Mouse (Mus musculus) kidney, adult 2 months (tissue): Measurements from ENCODE around the gene Tmem87b. TPM values are rescaled to one million over a fixed set of nuclear protein-coding genes. Genes with fewer than 3 reads are reported as not detected.

Source experiments
- DNase-seq: peaks from one replicate; pipeline ENCODE4 v3.0.0; 2021
- H3K27ac ChIP-seq: fragments of 200-500 bp; 2 replicates; pipeline ENCODE4 v1.5.1; 2012; ENCODE audit warnings: low read depth, low read length, control low read depth, inconsistent platforms; ENCODE audit not compliant: insufficient read depth
- H3K27me3 ChIP-seq: fragments of 200-500 bp; replicated peaks from 2 replicates; pipeline ENCODE4 v1.6.1; 2012; ENCODE audit warnings: mild to moderate bottlenecking, moderate library complexity, low read length, inconsistent platforms; ENCODE audit not compliant: control insufficient read depth, insufficient read depth
- H3K36me3 ChIP-seq: fragments of 200-500 bp; 2 replicates; pipeline ENCODE4 v1.6.1; 2012; ENCODE audit warnings: mild to moderate bottlenecking, moderate library complexity, low read length, inconsistent platforms; ENCODE audit not compliant: control insufficient read depth, insufficient read depth
- H3K4me1 ChIP-seq: fragments of 200-500 bp; 2 replicates; pipeline ENCODE4 v1.6.1; 2011; ENCODE audit warnings: low read length; ENCODE audit not compliant: control insufficient read depth, insufficient read depth
- H3K4me3 ChIP-seq: fragments of 200-500 bp; 2 replicates; pipeline ENCODE4 v1.5.1; 2011; ENCODE audit warnings: mild to moderate bottlenecking, low read depth, low read length, control low read depth; ENCODE audit not compliant: insufficient read depth
- CTCF ChIP-seq: fragments of 200-500 bp; conservative IDR thresholded peaks from 2 replicates; pipeline ENCODE4 v1.5.1; 2011; ENCODE audit warnings: low read depth, mild to moderate bottlenecking, control low read depth, low read length, moderate library complexity, mixed read lengths; ENCODE audit not compliant: insufficient read depth, insufficient read length
- POLR2A ChIP-seq: fragments of 200-500 bp; IDR thresholded peaks from one replicate; pipeline ENCODE4 v1.6.1; 2011; ENCODE audit warnings: low read depth, low read length, control low read depth
- WGBS: fragments of 180-500 bp; shearing (Covaris S2); methylation state at CpG from one replicate; pipeline ENCODE4 v1.1.7; 2018; 5-methylcytosine and 5-hydroxymethylcytosine counted together
- polyA plus RNA-seq: library from polyadenylated mRNA; depleted of rRNA; stranded (reverse); fragments of >200 nt; gene quantifications from 2 replicates; pipeline ENCODE4 v1.2.3, GENCODE M21; 2012; rRNA removed

Gene Tmem87b
- 13.8 and 14.1 TPM in 2 replicates for polyA plus RNA-seq

- peak; percentile 97 for DNase-seq
- H3K36me3 ChIP-seq, result no peaks in the 10 kb centered on the region
- H3K27me3 ChIP-seq, result no peaks in the 10 kb centered on the region
- TF ChIP-seq CTCF, result no peak
- peak; percentile 39 for TF ChIP-seq POLR2A
- WGBS, result under 1% methylated on average over 59 of the region's 59 CpGs
- peaks cover 12% of the 10 kb centered on the region; the same call in 1 of the 2 replicates for H3K4me1 ChIP-seq
- peak within 1 kb of the TSS; percentile 92 for H3K27ac ChIP-seq
- H3K4me3 ChIP-seq, result peak within 1 kb of the TSS; percentile 69
These were observed at the start of gene Tmem87b for GRCm38 (mm10) chr2:128817786-128818681. TSS of gene Tmem87b (plus strand) at chr2:128818118.

- peaks cover 4% of the 10 kb centered on the region for H3K36me3 ChIP-seq
- H3K27me3 ChIP-seq, result no peaks in the 10 kb centered on the region
- DNase-seq, result peak; percentile 66
- H3K27ac ChIP-seq, result no peak overlapping the region
- H3K4me1 ChIP-seq, result no peaks in the 10 kb centered on the region; the same call in 1 of the 2 replicates
- no peak overlapping the region for H3K4me3 ChIP-seq
- no peak for TF ChIP-seq POLR2A
- no peak for TF ChIP-seq CTCF
- WGBS, result 58% methylated on average over 4 of the region's 4 CpGs
These were observed 49.2 kb upstream of the Tmem87b start for GRCm38 (mm10) chr2:128768545-128769247.

GRCm38 (mm10) chr2:128770557-128770956, 47.4 kb upstream of the Tmem87b start:
- DNase-seq, result no peak
- Histone ChIP-seq H3K36me3 (peaks cover 2% of the 10 kb centered on the region), H3K27me3 (no peaks in the 10 kb centered on the region), H3K4me1 (no peaks in the 10 kb centered on the region; the same call in 1 of the 2 replicates), H3K27ac (no peak overlapping the region), H3K4me3 (no peak overlapping the region)
- TF ChIP-seq POLR2A (no peak), CTCF (no peak)
- 94% methylated on average over 6 of the region's 6 CpGs for WGBS

GRCm38 (mm10) chr2:128771048-128771447, 46.9 kb upstream of the Tmem87b start:
- H3K27ac ChIP-seq, result no peak overlapping the region
- no peaks in the 10 kb centered on the region; the same call in 1 of the 2 replicates for H3K4me1 ChIP-seq
- no peaks in the 10 kb centered on the region for H3K27me3 ChIP-seq
- DNase-seq, result no peak
- H3K4me3 ChIP-seq, result no peak overlapping the region
- WGBS, result 83% methylated on average over 4 of the region's 4 CpGs
- peaks cover 2% of the 10 kb centered on the region for H3K36me3 ChIP-seq
- TF ChIP-seq CTCF (no peak), POLR2A (no peak)

- no peaks in the 10 kb centered on the region for H3K27me3 ChIP-seq
- TF ChIP-seq POLR2A (no peak), CTCF (no peak)
- 80% methylated on average over 7 of the region's 7 CpGs for WGBS
- H3K4me1 ChIP-seq, result no peaks in the 10 kb centered on the region; the same call in 1 of the 2 replicates
- peak; percentile 27 for DNase-seq
- H3K27ac ChIP-seq, result no peak overlapping the region
- H3K4me3 ChIP-seq, result no peak overlapping the region
- peaks cover 2% of the 10 kb centered on the region for H3K36me3 ChIP-seq
These were observed 46.1 kb upstream of the Tmem87b start for GRCm38 (mm10) chr2:128771750-128772338.

- Histone ChIP-seq H3K27ac (no peak overlapping the region), H3K4me1 (peaks cover 7% of the 10 kb centered on the region; the same call in 1 of the 2 replicates), H3K36me3 (peaks cover 3% of the 10 kb centered on the region), H3K27me3 (no peaks in the 10 kb centered on the region), H3K4me3 (no peak overlapping the region)
- no peak for TF ChIP-seq POLR2A
- no peak for TF ChIP-seq CTCF
- no peak for DNase-seq
- WGBS, result 83% methylated on average over 5 of the region's 5 CpGs
These were observed 35.7 kb upstream of the Tmem87b start for GRCm38 (mm10) chr2:128782231-128782630.
